Mouse (Mus musculus) urinary bladder, postnatal 25 days (tissue): ENCODE data around the gene Prss3.
"Not testable (repeated sequence)": the region's sequence is repeated elsewhere in the genome, so short reads cannot be mapped to it uniquely, and the experiment has no call there.

Experiments used
- DNase-seq: peaks from one replicate; pipeline ENCODE4 v3.0.0; 2022; ENCODE audit warnings: low spot score

Prss3 gene

DNA sequence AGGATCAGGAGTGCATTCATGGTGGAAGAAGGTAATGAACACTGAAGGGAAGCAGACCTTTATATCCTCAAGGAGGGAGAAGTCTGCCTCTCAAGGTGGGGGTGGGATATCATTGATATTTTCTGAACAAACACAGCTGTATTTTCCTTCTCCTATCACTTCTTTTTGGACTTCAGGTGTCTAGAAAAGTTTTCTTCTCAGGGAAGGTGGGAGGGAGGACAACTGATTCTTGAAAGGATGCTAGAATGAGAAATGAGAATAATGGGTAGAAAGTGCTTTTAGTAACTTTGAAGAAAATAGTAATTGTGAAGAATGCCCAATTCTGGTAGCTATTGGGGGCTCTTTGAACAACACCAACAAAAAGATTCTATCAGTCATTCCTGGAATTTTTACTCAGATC is at the start of gene Prss3:
TSS of gene Prss3 (minus strand) at position 101 of the 400 bp plus-strand sequence.
- not testable (repeated sequence) for DNase-seq

DNA sequence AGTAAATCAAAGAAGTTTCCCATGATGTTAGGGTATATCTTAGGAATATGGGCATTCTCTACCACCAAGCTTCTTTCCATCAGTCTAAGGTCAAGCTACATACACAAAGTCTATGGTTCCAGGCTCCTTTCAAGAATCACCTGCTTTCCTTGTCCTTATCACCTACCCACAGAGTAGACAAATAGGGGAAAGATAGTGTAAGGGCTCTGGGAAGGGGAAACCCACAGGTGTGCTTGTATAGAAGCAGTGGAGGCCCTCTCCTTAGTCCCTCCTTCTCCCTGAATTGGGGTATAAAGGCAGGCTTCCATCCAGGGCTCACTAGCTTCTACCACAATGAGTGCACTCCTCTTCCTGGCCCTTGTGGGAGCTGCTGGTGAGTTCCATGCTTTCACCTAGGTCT is 14.6 kb upstream of the Prss3 start, which contains the start of gene Gm5771:
TSS of gene Gm5771 (plus strand) at position 301 of the 400 bp plus-strand sequence.
- DNase-seq = not testable (repeated sequence)

DNA sequence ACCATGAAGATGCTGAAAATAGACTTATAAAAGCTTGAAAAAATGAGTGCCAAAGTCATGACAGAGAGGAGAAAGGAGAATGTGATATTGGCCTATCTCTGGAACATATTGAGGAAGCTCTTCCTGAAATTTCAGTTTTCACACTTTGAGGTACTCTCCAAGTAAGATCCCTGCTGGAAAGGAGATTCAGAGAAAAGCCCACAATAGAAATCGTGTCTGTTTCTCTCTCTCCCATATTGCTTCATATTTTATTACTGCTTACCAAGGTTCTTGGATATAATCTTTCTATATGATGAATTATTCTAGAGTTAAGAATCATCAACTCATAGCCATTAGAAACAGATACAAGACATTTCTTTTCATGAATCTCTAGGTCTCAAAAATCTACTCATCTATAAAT is 14.2 kb upstream of the Prss3 start:
- DNase-seq = not testable (repeated sequence)

- DNase-seq = no peak
These were observed 9.3 kb upstream of the Prss3 start for GRCm38 (mm10) chr6:41386781-41387180.

DNA sequence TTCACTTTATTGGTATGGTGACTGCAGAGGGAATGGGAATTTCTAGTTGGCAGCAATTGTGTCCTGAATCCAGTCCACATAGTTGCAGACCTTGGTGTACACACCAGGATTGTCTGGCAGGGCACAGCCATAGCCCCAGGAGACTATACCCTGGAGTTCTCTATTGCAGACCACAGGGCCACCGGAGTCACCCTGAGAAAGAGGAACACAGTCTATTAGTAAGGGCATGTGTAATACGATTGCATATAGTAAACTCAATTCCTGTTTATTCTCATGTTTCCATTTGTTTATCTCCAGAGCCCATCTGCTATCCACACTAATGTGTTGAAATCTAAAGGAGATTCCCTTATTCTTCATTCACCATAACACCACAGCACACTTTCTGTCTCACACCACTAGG is 3.7 kb downstream of the Prss3 start:
- not testable (repeated sequence) for DNase-seq

GRCm38 (mm10) chr6:41353932-41354331 is 23.5 kb downstream of the Prss3 start, which contains the start of gene Try10:
Gene Try10, plus strand, starts transcription at chr6:41354105.
- no peak for DNase-seq
